Mouse (Mus musculus): Measurements from ENCODE around the gene Prok1. TPM values are rescaled to one million over a fixed set of nuclear protein-coding genes. Genes with fewer than 3 reads are reported as not detected.
A peak's percentile ranks its signal among the peaks of the same experiment; 100 is the strongest.

Prok1 gene
- total and polyA plus RNA-seq, 3 experiments: not detected

GRCm38 (mm10) chr3:107216400-107217100 is 23.0 kb downstream of the Prok1 start:
- Histone ChIP-seq H3K4me3 (replicated peaks in 1 of 3; ENCODE audit: low read depth in 2 of 3, low read length in 2 of 3, poor library complexity in 1 of 3) (no peak overlapping the region), H3K4me1 (ENCODE audit: control insufficient read depth in 1 of 2, insufficient read depth in 2 of 2) (peaks cover 3 to 7% of the 10 kb centered on the region in 2 experiments; a peak in 3 of 4 replicates), H3K4me2 (ENCODE audit: insufficient read depth, low read depth, poor library complexity, severe bottlenecking) (no peak overlapping the region), H3K27ac (ENCODE audit: insufficient read depth, low read depth) (no peak overlapping the region), H3K27me3 (replicated peaks) (peaks cover 11% of the 10 kb centered on the region), H3K9ac (ENCODE audit: insufficient read depth, low read depth) (no peak overlapping the region), H3K79me2 (replicated peaks; ENCODE audit: control insufficient read depth, extremely low read depth, insufficient read depth, poor library complexity, severe bottlenecking) (no peaks in the 10 kb centered on the region), H3K9me3 (replicated peaks; ENCODE audit: low read length) (peaks cover 3% of the 10 kb centered on the region), H3K36me3 (replicated peaks in 1 of 2; ENCODE audit: control insufficient read depth in 1 of 2, insufficient read depth in 1 of 2, low read length in 1 of 2) (no peaks in the 10 kb centered on the region)
- peak; percentile 5 for DNase-seq (ENCODE audit: extremely low read depth)
- TF ChIP-seq GABPA (IDR thresholded peaks at IDR 0.05; ENCODE audit: insufficient replicate concordance, low read depth, low read length) (no peak), CHD1 (IDR thresholded peaks at IDR 0.05; ENCODE audit: low read depth, low read length) (no peak), KAT2A (IDR thresholded peaks at IDR 0.05; ENCODE audit: insufficient replicate concordance, low read length) (no peak), PAX5 (IDR thresholded peaks at IDR 0.05; ENCODE audit: low read length) (no peak)
- dilution Hi-C loops (cut with MboI; ENCODE audit: extremely low pct_ligation_motif_present, extremely low pct_unique_long_range_greater_than_20kb, low sequenced_read_pairs): no loop called here
- in situ Hi-C loops (cut with MboI; ENCODE audit: low pct_ligation_motif_present, low pct_unique_long_range_greater_than_20kb, low sequenced_read_pairs): no loop called here

- Histone ChIP-seq H3K27me3 (replicated peaks) (peaks cover 11% of the 10 kb centered on the region), H3K4me2 (ENCODE audit: insufficient read depth, low read depth, poor library complexity, severe bottlenecking) (no peak overlapping the region), H3K9me3 (replicated peaks; ENCODE audit: low read length) (peaks cover 5% of the 10 kb centered on the region), H3K36me3 (replicated peaks in 1 of 2; ENCODE audit: control insufficient read depth in 1 of 2, insufficient read depth in 1 of 2, low read length in 1 of 2) (no peaks in the 10 kb centered on the region), H3K9ac (ENCODE audit: insufficient read depth, low read depth) (no peak overlapping the region), H3K79me2 (replicated peaks; ENCODE audit: control insufficient read depth, extremely low read depth, insufficient read depth, poor library complexity, severe bottlenecking) (no peaks in the 10 kb centered on the region), H3K4me1 (ENCODE audit: control insufficient read depth in 1 of 2, insufficient read depth in 2 of 2) (peaks cover 3 to 7% of the 10 kb centered on the region in 2 experiments; a peak in 3 of 4 replicates), H3K27ac (ENCODE audit: insufficient read depth, low read depth) (no peak overlapping the region), H3K4me3 (replicated peaks in 1 of 3; ENCODE audit: low read depth in 2 of 3, low read length in 2 of 3, poor library complexity in 1 of 3) (no peak overlapping the region)
- dilution Hi-C loops (cut with MboI; ENCODE audit: extremely low pct_ligation_motif_present, extremely low pct_unique_long_range_greater_than_20kb, low sequenced_read_pairs): no loop called here
- TF ChIP-seq MYC (IDR thresholded peaks at IDR 0.05; ENCODE audit: low read depth, low read length) (no peak), NRF1 (IDR thresholded peaks at IDR 0.05; ENCODE audit: low read depth, low read length) (no peak), UBTF (IDR thresholded peaks at IDR 0.05; ENCODE audit: low read depth, low read length) (no peak), CHD2 (IDR thresholded peaks at IDR 0.05; ENCODE audit: low read length) (no peak), ZNF384 (IDR thresholded peaks at IDR 0.05; ENCODE audit: low read depth, low read length) (no peak), E2F4 (IDR thresholded peaks at IDR 0.05; ENCODE audit: insufficient replicate concordance, low read depth, low read length) (no peak), GABPA (IDR thresholded peaks at IDR 0.05; ENCODE audit: insufficient replicate concordance, low read depth, low read length) (no peak), MXI1 (IDR thresholded peaks at IDR 0.05; ENCODE audit: low read depth, low read length) (no peak), USF2 (conservative IDR thresholded peaks at IDR 0.05; ENCODE audit: low read depth, low read length) (no peak), NELFE (IDR thresholded peaks at IDR 0.05; ENCODE audit: low read depth, low read length) (no peak), JUN (IDR thresholded peaks at IDR 0.05; ENCODE audit: insufficient read depth, low read depth, low read length) (no peak), PAX5 (IDR thresholded peaks at IDR 0.05; ENCODE audit: low read length) (no peak), POLR2AphosphoS2 (IDR thresholded peaks at IDR 0.05; ENCODE audit: low read depth, low read length) (no peak)
- in situ Hi-C loops (cut with MboI; ENCODE audit: low pct_ligation_motif_present, low pct_unique_long_range_greater_than_20kb, low sequenced_read_pairs): no loop called here
- DNase-seq (ENCODE audit: extremely low read depth): no peak
These were observed 24.9 kb downstream of the Prok1 start for GRCm38 (mm10) chr3:107214606-107215005.

Data from CH12.LX (cell line).